Mouse (Mus musculus) MEL (cell line): Measurements from ENCODE around the gene Uaca. TPM values are rescaled to one million over a fixed set of nuclear protein-coding genes. Genes with fewer than 3 reads are reported as not detected.

Source experiments
- DNase-seq: peaks from one replicate; pipeline ENCODE4 v3.0.0; 2011; ENCODE audit warnings: low read depth, low spot score
- H3K27ac ChIP-seq: 2 replicates; pipeline ENCODE4 v1.5.1; 2012; ENCODE audit warnings: low read depth, mild to moderate bottlenecking, control low read depth, low read length, moderate library complexity; ENCODE audit not compliant: control insufficient read depth
- H3K27me3 ChIP-seq, 2 experiments: fragments of 150-350 bp in 1 of 2; sonication (generic) in 1 of 2; 2 replicates each; pipeline ENCODE4 v1.6.1; 2012; ENCODE audit warnings: low read length in 2 of 2, mild to moderate bottlenecking in 2 of 2, improper control_type of control experiment in 1 of 2, moderate library complexity in 1 of 2; ENCODE audit not compliant: insufficient read depth in 2 of 2, control insufficient read depth in 1 of 2
- H3K36me3 ChIP-seq, 2 experiments: 2 replicates each; pipeline ENCODE4 v1.6.1; 2012 to 2014; ENCODE audit warnings: low read length in 2 of 2, improper control_type of control experiment in 1 of 2, inconsistent platforms in 1 of 2, mild to moderate bottlenecking in 1 of 2; ENCODE audit not compliant: insufficient read depth in 2 of 2, control insufficient read depth in 1 of 2
- H3K4me1 ChIP-seq, 2 experiments: fragments of 150-350 bp in 1 of 2; sonication (generic) in 1 of 2; 2 replicates each; pipeline ENCODE4 v1.6.1; 2012; ENCODE audit warnings: low read length in 2 of 2, improper control_type of control experiment in 1 of 2, mild to moderate bottlenecking in 1 of 2; ENCODE audit not compliant: insufficient read depth in 2 of 2, control insufficient read depth in 1 of 2
- H3K4me3 ChIP-seq, 2 experiments: fragments of 150-350 bp in 1 of 2; sonication (generic) in 1 of 2; 2 replicates each; pipeline ENCODE4 v1.5.1; 2012; ENCODE audit warnings: low read depth in 2 of 2, low read length in 2 of 2, mild to moderate bottlenecking in 2 of 2, moderate library complexity in 2 of 2, control low read depth in 1 of 2, improper control_type of control experiment in 1 of 2; ENCODE audit not compliant: control insufficient read depth in 1 of 2, insufficient read depth in 1 of 2
- H3K79me2 ChIP-seq: 2 replicates; pipeline ENCODE4 v1.6.1; 2012; ENCODE audit warnings: mild to moderate bottlenecking, low read length, moderate library complexity; ENCODE audit not compliant: control insufficient read depth, poor library complexity, insufficient read depth
- H3K9ac ChIP-seq: 2 replicates; pipeline ENCODE4 v1.6.1; 2012; ENCODE audit warnings: low read depth, mild to moderate bottlenecking, control low read depth, low read length, moderate library complexity; ENCODE audit not compliant: control insufficient read depth, poor library complexity, severe bottlenecking
- H3K9me3 ChIP-seq: fragments of 150-350 bp; sonication (generic); replicated peaks from 2 replicates; pipeline ENCODE4 v1.6.1; 2012; ENCODE audit warnings: mild to moderate bottlenecking, low read length, improper control_type of control experiment, moderate library complexity; ENCODE audit not compliant: insufficient read depth
- BHLHE40 ChIP-seq: IDR thresholded peaks from 2 replicates; pipeline ENCODE4 v1.6.1; 2012; ENCODE audit warnings: low read depth, mild to moderate bottlenecking, inconsistent platforms, low read length, improper control_type of control experiment, borderline replicate concordance
- CHD1 ChIP-seq: IDR thresholded peaks from 2 replicates; pipeline ENCODE4 v1.6.1; 2012; ENCODE audit warnings: low read depth, mild to moderate bottlenecking, inconsistent platforms, low read length, improper control_type of control experiment
- E2F4 ChIP-seq: IDR thresholded peaks from 2 replicates; pipeline ENCODE4 v1.6.1; 2011; ENCODE audit warnings: low read depth, low read length, improper control_type of control experiment, borderline replicate concordance
- EP300 ChIP-seq, 2 experiments: IDR thresholded peaks; 2 replicates each; pipeline ENCODE4 v1.6.1; 2011; ENCODE audit warnings: improper control_type of control experiment in 2 of 2, low read length in 2 of 2, low read depth in 1 of 2, mild to moderate bottlenecking in 1 of 2
- ETS1 ChIP-seq: IDR thresholded peaks from 2 replicates; pipeline ENCODE4 v1.6.1; 2012; ENCODE audit warnings: low read depth, mild to moderate bottlenecking, inconsistent platforms, low read length, improper control_type of control experiment, moderate library complexity
- GABPA ChIP-seq: IDR thresholded peaks from 2 replicates; pipeline ENCODE4 v1.6.1; 2012; ENCODE audit warnings: low read depth, mild to moderate bottlenecking, inconsistent platforms, low read length, improper control_type of control experiment, moderate library complexity
- GATA1 ChIP-seq: IDR thresholded peaks from 2 replicates; pipeline ENCODE4 v1.6.1; 2011; ENCODE audit warnings: low read depth, low read length, improper control_type of control experiment
- HCFC1 ChIP-seq: IDR thresholded peaks from 2 replicates; pipeline ENCODE4 v1.6.1; 2012; ENCODE audit warnings: low read depth, mild to moderate bottlenecking, inconsistent platforms, low read length, improper control_type of control experiment, moderate library complexity
- KAT2A ChIP-seq: conservative IDR thresholded peaks from 2 replicates; pipeline ENCODE4 v1.6.1; 2012; ENCODE audit warnings: low read depth, low read length, improper control_type of control experiment, inconsistent platforms
- MAFK ChIP-seq: IDR thresholded peaks from 2 replicates; pipeline ENCODE4 v1.6.1; 2011; ENCODE audit warnings: low read depth, mild to moderate bottlenecking, low read length, improper control_type of control experiment, borderline replicate concordance
- MAX ChIP-seq: IDR thresholded peaks from 2 replicates; pipeline ENCODE4 v1.6.1; 2011; ENCODE audit warnings: low read length, improper control_type of control experiment
- MXI1 ChIP-seq: IDR thresholded peaks from 2 replicates; pipeline ENCODE4 v1.6.1; 2011; ENCODE audit warnings: mild to moderate bottlenecking, low read depth, low read length, improper control_type of control experiment
- MYB ChIP-seq: IDR thresholded peaks from 2 replicates; pipeline ENCODE4 v1.6.1; 2011; ENCODE audit warnings: mild to moderate bottlenecking, low read depth, low read length, improper control_type of control experiment
- MYC ChIP-seq: IDR thresholded peaks from 2 replicates; pipeline ENCODE4 v1.6.1; 2011; ENCODE audit warnings: low read depth, mild to moderate bottlenecking, low read length, improper control_type of control experiment, moderate library complexity
- NELFE ChIP-seq: IDR thresholded peaks from 2 replicates; pipeline ENCODE4 v1.6.1; 2011; ENCODE audit warnings: low read depth, low read length, improper control_type of control experiment
- NRF1 ChIP-seq: IDR thresholded peaks from 2 replicates; pipeline ENCODE4 v1.6.1; 2014; ENCODE audit warnings: low read depth, mild to moderate bottlenecking, inconsistent platforms, low read length, improper control_type of control experiment, moderate library complexity; ENCODE audit not compliant: poor library complexity, insufficient read depth, severe bottlenecking
- POLR2A ChIP-seq, 2 experiments: IDR thresholded peaks; 2 replicates each; pipeline ENCODE4 v1.6.1; 2011 to 2012; ENCODE audit warnings: low read length in 2 of 2, mild to moderate bottlenecking in 2 of 2, control low read depth in 1 of 2, improper control_type of control experiment in 1 of 2, low read depth in 1 of 2, moderate library complexity in 1 of 2; ENCODE audit not compliant: control insufficient read depth in 1 of 2, insufficient read depth in 1 of 2, poor library complexity in 1 of 2
- POLR2AphosphoS5 ChIP-seq: IDR thresholded peaks from 2 replicates; pipeline ENCODE4 v1.6.1; 2012; ENCODE audit warnings: low read depth, borderline replicate concordance, mild to moderate bottlenecking, inconsistent platforms, low read length, moderate library complexity, mixed read lengths
- SIN3A ChIP-seq: IDR thresholded peaks from 2 replicates; pipeline ENCODE4 v1.6.1; 2012; ENCODE audit warnings: low read length, improper control_type of control experiment, inconsistent platforms
- TAL1 ChIP-seq: IDR thresholded peaks from 2 replicates; pipeline ENCODE4 v1.6.1; 2012; ENCODE audit warnings: mild to moderate bottlenecking, inconsistent platforms, low read length, moderate library complexity, mixed read lengths
- TBP ChIP-seq: IDR thresholded peaks from 2 replicates; pipeline ENCODE4 v1.8.0; 2011; ENCODE audit warnings: low read depth, low read length, improper control_type of control experiment
- TCF12 ChIP-seq: IDR thresholded peaks from 2 replicates; pipeline ENCODE4 v1.6.1; 2014; ENCODE audit warnings: low read depth, mild to moderate bottlenecking, inconsistent platforms, low read length, improper control_type of control experiment, moderate library complexity
- polyA plus RNA-seq, 2 experiments: library from polyadenylated mRNA; stranded (reverse) in 1 of 2; unstranded in 1 of 2; fragments of >175 nt in 1 of 2; fragments of >200 nt in 1 of 2; gene quantifications; 2 replicates each; pipeline versions ENCODE4 v1.2.1 to v1.2.4; 2012; ENCODE audit warnings: low replicate concordance in 2 of 2, low read depth in 1 of 2; ENCODE audit not compliant: insufficient read length in 2 of 2, insufficient read depth in 1 of 2, missing spikeins in 1 of 2
- total RNA-seq: library from RNA; depleted of rRNA; stranded (reverse); fragments of 300-350 nt; gene quantifications from 2 replicates; pipeline ENCODE4 v1.2.3, GENCODE M21; 2012

Uaca gene
- total and polyA plus RNA-seq, 3 experiments: 10.9 to 11.4 TPM; not detected in 1

DNA sequence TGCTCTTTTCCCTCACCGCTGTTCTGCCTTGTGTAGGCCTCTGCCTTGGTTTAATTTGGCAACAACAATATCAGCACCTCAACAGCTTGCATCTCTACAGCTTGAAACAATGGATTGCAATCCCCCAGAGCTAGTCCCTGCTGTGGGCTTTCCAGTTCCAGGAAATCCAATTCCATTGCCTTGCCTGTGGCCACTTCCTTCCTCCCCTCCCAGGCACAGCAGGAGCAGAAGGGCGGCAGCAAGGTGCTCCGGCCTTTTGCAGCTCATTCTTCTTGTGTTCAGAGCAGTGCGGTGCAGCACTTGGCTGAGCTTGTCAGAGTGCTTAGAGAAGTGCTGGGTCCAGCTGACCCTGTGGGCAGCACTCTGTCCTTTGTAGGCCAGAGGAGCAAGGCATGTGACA lies 71.5 kb downstream of the Uaca start:
- H3K27me3 ChIP-seq: no peaks in the 10 kb centered on the region
- no peak for DNase-seq
- H3K9me3 ChIP-seq: no peaks in the 10 kb centered on the region
- H3K79me2 ChIP-seq: no peaks in the 10 kb centered on the region; the same call in 1 of the 2 replicates
- H3K36me3 ChIP-seq: no peaks in the 10 kb centered on the region; a peak in 1 of 4 replicates
- no peak overlapping the region for H3K4me3 ChIP-seq
- H3K4me1 ChIP-seq: no peaks in the 10 kb centered on the region
- no peak overlapping the region for H3K27ac ChIP-seq
- no peak overlapping the region for H3K9ac ChIP-seq
- TF ChIP-seq POLR2AphosphoS5 (no peak), TAL1 (no peak), KAT2A (no peak), TCF12 (no peak), TBP (no peak), MYB (no peak), NRF1 (no peak), GABPA (no peak), MAFK (no peak), HCFC1 (no peak), ETS1 (no peak), MYC (no peak)

DNA sequence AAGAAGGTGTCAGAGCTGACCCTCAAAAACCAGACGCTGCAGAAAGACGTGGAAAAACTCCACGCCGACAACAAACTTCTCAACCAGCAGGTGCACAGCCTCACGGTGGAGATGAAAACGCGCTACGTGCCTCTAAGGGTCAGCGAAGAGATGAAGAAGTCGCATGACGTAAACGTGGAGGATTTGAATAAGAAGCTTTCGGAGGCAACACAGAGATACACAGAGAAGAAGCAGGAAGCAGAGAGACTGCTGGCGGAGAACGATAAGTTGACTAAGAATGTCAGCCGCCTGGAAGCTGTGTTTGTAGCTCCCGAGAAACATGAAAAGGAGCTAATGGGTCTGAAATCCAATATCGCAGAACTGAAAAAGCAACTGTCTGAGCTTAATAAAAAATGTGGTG lies 76.1 kb downstream of the Uaca start:
- no peaks in the 10 kb centered on the region for H3K27me3 ChIP-seq
- H3K9ac ChIP-seq: peak overlapping the region; percentile 75
- H3K79me2 ChIP-seq: peaks cover 11% of the 10 kb centered on the region
- DNase-seq: peak; percentile 87
- TF ChIP-seq SIN3A: peak; percentile 42; the same call in 1 of the 2 replicates
- no peak for TF ChIP-seq CHD1
- peak; percentile 78 for TF ChIP-seq ETS1
- TF ChIP-seq NRF1: no peak
- TF ChIP-seq MAX: peak; percentile 23
- peak; percentile 27; the same call in 1 of the 2 replicates for TF ChIP-seq NELFE
- TF ChIP-seq MXI1: peak; percentile 50; the same call in 1 of the 2 replicates
- TF ChIP-seq TCF12: peak; percentile 63
- TF ChIP-seq EP300 (IDR thresholded peaks at IDR 0.05; ENCODE audit: low read depth in 1 of 2, low read length in 2 of 2): peak; percentile 47 to 53; a peak in 3 of 4 replicates
- peak in 1 of 2 experiments; percentile 60; a peak in 2 of 4 replicates for TF ChIP-seq POLR2A (IDR thresholded peaks at IDR 0.05; ENCODE audit: control insufficient read depth in 1 of 2, insufficient read depth in 1 of 2, low read depth in 1 of 2, low read length in 2 of 2, poor library complexity in 1 of 2)
- 0 out of 2 replicates have a peak, but pooled peaks have one; percentile 16 for TF ChIP-seq E2F4
- peak; percentile 83 for TF ChIP-seq TAL1
- TF ChIP-seq GATA1: peak; percentile 46; the same call in 1 of the 2 replicates
- TF ChIP-seq BHLHE40: peak; percentile 11; the same call in 1 of the 2 replicates
- TF ChIP-seq TBP: peak; percentile 69; the same call in 1 of the 2 replicates
- TF ChIP-seq POLR2AphosphoS5: no peak
- H3K9me3 ChIP-seq: no peaks in the 10 kb centered on the region
- peaks cover 0 to 8% of the 10 kb centered on the region in 2 experiments; a peak in 1 of 4 replicates for H3K4me1 ChIP-seq
- peak overlapping the region; percentile 54 to 79 for H3K4me3 ChIP-seq
- peaks cover 0 to 2% of the 10 kb centered on the region in 2 experiments; a peak in 1 of 4 replicates for H3K36me3 ChIP-seq
- peak overlapping the region; percentile 85 for H3K27ac ChIP-seq
